8 mouse cellular contexts compared by ENCODE assay signal in the genomic region with DNA sequence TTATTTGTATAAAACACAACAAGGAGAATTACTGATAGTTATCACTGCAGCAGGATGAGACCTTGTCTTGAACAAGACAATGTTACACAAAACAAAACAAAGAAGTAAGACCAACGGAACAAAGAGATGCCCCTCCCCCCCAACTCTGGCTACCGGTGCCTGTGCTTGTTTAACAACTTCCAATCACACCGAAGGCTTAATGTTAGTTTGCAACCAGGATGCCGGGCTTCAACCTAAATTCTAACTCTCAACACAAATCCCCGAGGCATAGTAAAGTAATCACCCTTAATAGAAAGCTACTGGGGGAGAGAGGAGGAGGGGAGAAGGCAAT.
A peak's percentile ranks its signal among the peaks of the same experiment; 100 is the strongest.
DNase-seq lines count a peak whose midpoint lies in the region; ATAC-seq lines count a peak whose summit lies in the region.

No protein-coding gene starts in this region.

- 0 out of 2 replicates have a peak, but pooled peaks cover 6% of the 10 kb centered on the region for H3K27me3 ChIP-seq in limb, embryonic 11.5 days (ENCODE audit: control insufficient read depth, insufficient read depth, low read length)
- H3K27me3 ChIP-seq in midbrain, embryonic 11.5 days (ENCODE audit: control insufficient read depth, insufficient read depth, low read length): peaks cover 5% of the 10 kb centered on the region

- 0 out of 2 replicates have a peak, but pooled peaks cover 3% of the 10 kb centered on the region for H3K4me1 ChIP-seq in limb, embryonic 11.5 days (ENCODE audit: control insufficient read depth, insufficient read depth, low read length)
- H3K4me1 ChIP-seq in midbrain, embryonic 11.5 days (ENCODE audit: control insufficient read depth, insufficient read depth, low read length): peaks cover 12% of the 10 kb centered on the region

- peak overlapping the region; percentile 28; the same call in 1 of the 2 replicates for H3K4me3 ChIP-seq in limb, embryonic 11.5 days (ENCODE audit: low read depth, low read length)
- H3K4me3 ChIP-seq in midbrain, embryonic 11.5 days (ENCODE audit: low read depth, low read length): peak overlapping the region; percentile 18; the same call in 1 of the 2 replicates

- peak overlapping the region; percentile 93 for H3K27ac ChIP-seq in limb, embryonic 11.5 days (replicated peaks; ENCODE audit: low read depth, low read length)
- H3K27ac ChIP-seq in midbrain, embryonic 11.5 days (ENCODE audit: low read depth, low read length): peak overlapping the region; percentile 91

- peak overlapping the region; percentile 59 for H3K4me2 ChIP-seq in limb, embryonic 11.5 days (ENCODE audit: low read depth, severe bottlenecking)
- H3K4me2 ChIP-seq in midbrain, embryonic 11.5 days: peak overlapping the region; percentile 53

- no peaks in the 10 kb centered on the region for H3K9me3 ChIP-seq in limb, embryonic 11.5 days (ENCODE audit: control insufficient read depth, low read length)
- no peaks in the 10 kb centered on the region for H3K9me3 ChIP-seq in midbrain, embryonic 11.5 days (ENCODE audit: control insufficient read depth, low read length)

- DNase-seq in cerebellum, adult 11 months: peak; percentile 41
- DNase-seq in cerebellum, adult 8-10 months: no peak
- peak; percentile 15 for DNase-seq in retina, adult 2 months (ENCODE audit: low read depth, low spot score)
- DNase-seq in retina, postnatal 1 day: no peak
- DNase-seq in limb, embryonic 11.5 days (ENCODE audit: low spot score): peak; percentile 61
- DNase-seq in midbrain, embryonic 11.5 days (ENCODE audit: low spot score, missing footprints): no peak
- DNase-seq in MN1 (ENCODE audit: low spot score): no peak

- ATAC-seq in granulocyte monocyte progenitor cell, adult 5-6 weeks (replicated peaks; ENCODE audit: poor library complexity, severe bottlenecking): 0 out of 2 replicates have a peak, but pooled peaks have one; percentile 1
- no peak; the same call in 1 of the 2 replicates for ATAC-seq in limb, embryonic 11.5 days (ENCODE audit: insufficient number of reproducible peaks, low FRiP score, low TSS enrichment, low read depth)
- peak; percentile 20 for ATAC-seq in midbrain, embryonic 11.5 days (ENCODE audit: low FRiP score)

- peak overlapping the region; percentile 55 for H3K9ac ChIP-seq in limb, embryonic 11.5 days (ENCODE audit: low read length)
- H3K9ac ChIP-seq in midbrain, embryonic 11.5 days (ENCODE audit: low read length): peak overlapping the region; percentile 61

- no peaks in the 10 kb centered on the region for H3K36me3 ChIP-seq in limb, embryonic 11.5 days (ENCODE audit: control insufficient read depth, insufficient read depth, low read length)
- no peaks in the 10 kb centered on the region for H3K36me3 ChIP-seq in midbrain, embryonic 11.5 days (ENCODE audit: control insufficient read depth, insufficient read depth, low read length)

- 7% methylated on average over 5 of the region's 5 CpGs for WGBS in limb, embryonic 11.5 days
- 6% methylated on average over 5 of the region's 5 CpGs for WGBS in midbrain, embryonic 11.5 days

Comparison
In these comparisons a context has a peak if more than half of its experiments do, and no peak if none do; other contexts are left out.
1. DNase-seq: peak in cerebellum, adult 11 months (single experiment), retina, adult 2 months (single experiment) and limb, embryonic 11.5 days (single experiment); none in cerebellum, adult 8-10 months (single experiment), retina, postnatal 1 day (single experiment), midbrain, embryonic 11.5 days (single experiment) and MN1 (single experiment).